Mouse (Mus musculus): Measurements from ENCODE around the gene Cs. TPM values are rescaled to one million over a fixed set of nuclear protein-coding genes. Genes with fewer than 3 reads are reported as not detected.

Gene Cs
- total RNA-seq, 2 experiments from 2014 or later = 586 to 610 TPM

DNA sequence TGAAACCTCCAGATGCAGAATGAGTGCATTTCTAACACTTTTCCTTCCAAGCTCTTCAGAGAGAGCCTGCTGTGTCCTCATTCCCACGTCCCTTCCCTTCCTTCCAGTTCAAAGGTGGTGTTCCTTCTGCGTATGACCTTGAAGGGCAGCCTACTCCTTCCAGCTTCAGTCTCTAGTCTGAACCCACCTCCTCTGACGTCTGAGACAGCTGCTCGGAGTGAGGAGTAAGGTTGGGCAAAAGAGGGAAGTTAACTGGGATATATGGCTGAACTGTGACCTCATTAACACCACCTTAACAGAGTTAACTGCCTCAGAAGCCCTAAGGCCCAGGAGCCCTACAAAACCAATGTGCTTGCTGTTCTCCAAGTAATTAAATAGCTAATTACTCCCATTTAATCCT, 33.1 kb downstream of the Cs start:
- intact Hi-C loops (cut with DNase I) = no loop called here
- DNase-seq = no peak

DNA sequence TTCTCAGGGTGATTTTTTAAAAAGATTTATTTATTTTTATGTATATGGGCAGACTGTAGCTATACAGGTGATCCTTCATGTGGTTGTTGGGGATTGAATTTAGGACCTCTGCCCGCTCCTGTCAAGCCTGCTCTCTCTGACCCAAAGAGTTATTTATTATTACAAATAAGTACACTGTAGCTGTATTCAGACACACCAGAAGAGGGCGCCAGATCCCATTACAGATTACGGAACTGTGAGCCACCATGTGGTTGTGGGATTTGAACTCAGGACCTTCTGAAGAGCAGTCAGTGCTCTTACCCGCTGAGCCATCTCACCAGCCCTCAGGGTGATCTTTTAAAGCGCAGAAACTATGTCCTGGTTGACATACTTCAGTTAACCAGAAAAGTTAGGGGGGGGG, 34.6 kb downstream of the Cs start:
- intact Hi-C loops (cut with DNase I) = no loop called here

DNA sequence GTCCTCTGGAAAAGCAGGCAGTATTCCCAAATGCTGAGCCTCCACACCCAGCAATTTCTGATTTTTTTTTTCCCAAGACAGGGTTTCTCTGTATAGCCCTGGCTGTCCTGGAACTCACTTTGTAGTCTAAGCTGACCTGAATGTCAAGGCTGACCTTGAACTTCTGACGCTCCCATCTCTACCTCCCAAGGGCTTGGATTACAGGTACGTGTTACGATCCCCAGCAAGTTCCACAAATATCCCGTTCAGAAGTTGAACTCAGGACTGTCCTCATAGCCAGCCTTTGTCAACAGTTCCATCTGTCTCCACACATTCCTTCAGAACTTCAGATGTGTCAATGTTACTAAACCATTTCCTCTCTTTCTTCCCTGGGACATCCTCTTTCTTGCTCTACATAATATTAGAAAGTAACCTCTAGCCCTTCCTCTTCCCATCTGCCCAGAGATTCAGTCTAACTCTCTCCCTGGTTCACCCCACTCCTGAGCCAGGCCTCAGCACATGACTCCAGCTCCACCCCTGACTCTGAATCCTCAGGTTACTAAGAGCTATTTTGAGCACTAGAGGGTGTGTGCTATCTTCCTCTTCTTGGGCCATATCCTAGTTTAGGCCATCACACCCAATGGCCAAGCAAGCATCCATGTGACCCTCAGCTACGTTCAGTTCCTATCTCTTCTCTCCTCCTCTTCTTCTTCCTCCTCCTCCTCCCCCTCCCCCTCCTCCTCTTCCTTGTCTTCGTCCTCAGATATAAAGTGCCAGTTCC, 35.6 kb downstream of the Cs start:
- DNase-seq = no peak

More for the DNA sequence above, 34.6 kb downstream of the Cs start:
- DNase-seq = no peak

DNA sequence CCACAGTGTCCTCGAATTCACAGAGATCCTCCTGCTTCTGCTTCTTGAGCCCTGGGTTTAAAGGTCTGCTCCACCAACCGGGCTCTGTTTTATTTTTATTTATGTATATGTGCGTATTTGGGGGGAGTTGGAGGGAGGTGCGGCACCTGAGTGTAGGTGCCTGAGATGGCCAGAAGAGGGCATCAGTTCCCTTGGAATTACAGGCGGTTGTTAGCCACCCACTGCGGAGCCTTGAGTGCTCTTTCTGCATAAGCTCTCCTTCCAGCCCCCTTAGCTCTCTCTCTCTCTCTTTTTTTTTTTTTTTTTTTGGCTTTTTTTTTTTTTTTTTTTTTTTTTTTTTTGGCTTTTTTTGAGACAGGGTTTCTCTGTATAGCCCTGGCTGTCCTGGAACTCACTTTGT, 36.9 kb downstream of the Cs start:
- intact Hi-C loops (cut with DNase I) = no loop called here

More for the DNA sequence above, 35.6 kb downstream of the Cs start:
- intact Hi-C loops (cut with DNase I) = no loop called here

DNA sequence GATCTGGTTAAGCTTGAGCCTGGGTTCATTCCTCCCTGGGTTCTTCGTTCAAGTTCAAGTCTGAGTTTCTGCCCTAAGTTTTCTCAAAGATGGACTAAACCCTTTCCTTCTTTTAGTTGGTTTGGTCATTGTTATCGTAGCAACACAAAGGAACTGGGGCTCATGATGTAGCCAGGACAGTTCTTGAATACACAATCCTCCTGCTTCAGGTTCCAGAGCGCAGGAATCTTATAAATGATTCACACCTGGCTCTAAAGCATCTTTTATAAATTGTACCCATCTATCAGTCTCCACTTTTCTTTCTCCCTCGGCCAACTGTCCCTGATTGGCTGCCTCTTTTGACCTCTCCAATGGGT, 38.5 kb downstream of the Cs start:
- intact Hi-C loops (cut with DNase I) = loop anchor here (5.0 kb wide), 1 partner anchor 39 kb away; the partner anchor contains the start of gene Cs
- DNase-seq = no peak

More for the DNA sequence above, 36.9 kb downstream of the Cs start:
- DNase-seq = no peak

DNA sequence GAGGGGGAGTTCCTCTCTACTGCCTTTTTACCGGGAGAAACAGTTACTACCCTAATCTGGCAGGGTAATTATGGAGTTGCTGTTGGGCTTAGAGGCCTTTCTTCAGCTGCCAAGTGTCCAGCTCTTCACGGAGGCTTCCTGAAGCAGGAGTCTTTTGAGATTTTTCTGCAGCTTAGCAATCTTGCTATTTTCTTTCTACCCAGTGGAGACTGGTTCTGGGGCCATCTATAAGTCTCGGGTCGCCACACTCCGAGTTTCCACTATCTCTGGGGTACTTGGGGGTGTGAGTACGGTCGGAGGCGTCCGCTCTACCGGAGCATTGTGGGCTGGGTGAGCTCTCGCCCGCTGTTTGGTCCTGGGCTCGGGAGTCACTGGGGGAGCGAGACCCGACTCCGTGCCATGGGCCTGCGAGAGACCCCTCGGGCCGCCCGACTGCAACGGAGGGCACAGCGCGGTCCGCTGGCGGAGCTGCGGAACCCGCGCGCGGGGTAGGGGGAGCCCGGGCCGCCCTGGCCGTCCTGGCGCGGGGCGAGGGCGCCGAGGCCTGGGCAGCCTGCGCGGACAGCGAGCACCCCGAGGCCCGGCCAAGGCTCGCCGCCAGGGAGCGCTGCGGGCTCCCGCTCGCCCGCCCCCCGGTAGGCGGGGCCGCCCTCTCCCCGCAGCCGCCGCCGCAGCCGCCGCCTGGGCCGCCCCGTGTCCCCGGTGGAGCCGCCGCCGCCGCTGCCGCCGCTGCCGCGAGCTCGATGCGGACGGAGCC, 39.1 kb downstream of the Cs start, which contains the start of gene Ankrd52:
Gene Ankrd52, plus strand, starts transcription at position 661 of the 757 bp plus-strand sequence.
- intact Hi-C loops (cut with DNase I) = loop anchor here (5.0 kb wide), 1 partner anchor 39 kb away; the partner anchor contains the start of gene Cs

DNA sequence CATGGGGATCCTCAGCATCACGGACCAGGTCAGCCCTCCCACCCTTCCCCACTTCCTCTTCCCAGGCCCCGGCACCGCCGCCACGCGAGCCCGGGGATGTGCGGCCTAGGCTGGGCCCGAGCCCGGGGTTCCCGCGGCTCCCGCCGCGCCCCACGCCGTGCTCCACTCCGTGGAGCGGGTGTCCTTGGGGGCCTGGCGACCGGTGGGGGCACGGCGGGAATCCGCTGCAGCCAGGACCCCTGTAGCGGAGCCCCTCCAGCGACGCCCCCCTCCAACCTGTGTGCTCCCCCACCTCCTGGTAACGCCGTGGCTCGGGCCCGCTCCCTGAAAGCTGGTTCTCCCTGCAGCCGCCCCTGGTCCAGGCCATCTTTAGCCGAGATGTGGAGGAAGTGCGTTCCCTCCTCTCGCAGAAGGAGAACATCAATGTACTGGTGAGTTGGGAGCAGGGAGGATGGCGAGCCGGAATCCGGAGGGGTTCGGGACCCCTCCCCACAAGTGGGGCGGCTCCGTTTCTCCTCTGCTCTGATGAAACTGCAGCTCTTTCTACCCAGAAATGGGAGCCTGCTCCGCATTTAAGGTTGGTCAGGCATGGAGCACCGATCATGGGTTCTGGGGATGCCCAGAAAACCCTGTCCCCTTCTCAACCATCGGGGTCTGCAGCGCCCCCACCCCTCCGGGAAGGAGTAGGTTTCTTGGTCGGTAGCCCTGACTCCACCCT, 39.8 kb downstream of the Cs start:
- intact Hi-C loops (cut with DNase I) = loop anchor here (5.0 kb wide), 1 partner anchor 40 kb away; the partner anchor contains the start of gene Cs
- DNase-seq = peak in 1 of 2 experiments; percentile 49

More for the DNA sequence above, 39.1 kb downstream of the Cs start, which contains the start of gene Ankrd52:
- DNase-seq = peak; percentile 83 to 87

DNA sequence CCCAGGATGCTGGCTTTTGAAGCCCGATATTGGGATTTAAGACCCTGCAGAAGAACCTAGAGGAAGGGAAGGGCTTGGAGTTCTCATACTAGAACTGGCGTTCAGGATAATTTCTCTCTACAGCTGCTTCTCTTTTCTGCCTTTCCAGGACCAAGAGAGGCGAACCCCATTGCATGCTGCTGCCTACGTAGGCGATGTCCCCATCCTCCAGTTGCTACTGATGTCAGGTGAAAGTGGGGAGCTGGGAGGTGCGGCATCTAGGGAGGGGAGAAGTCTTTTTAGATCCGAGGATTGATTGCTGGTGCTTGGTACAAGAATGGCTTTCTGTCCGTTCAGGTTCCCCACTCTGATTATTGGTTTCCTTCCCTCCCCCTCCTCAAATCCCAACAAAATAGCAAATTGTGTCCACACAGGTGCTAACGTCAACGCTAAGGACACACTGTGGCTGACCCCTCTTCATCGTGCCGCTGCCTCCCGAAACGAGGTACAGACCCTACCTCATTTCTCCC, 40.5 kb downstream of the Cs start:
- DNase-seq = no peak
- intact Hi-C loops (cut with DNase I) = loop anchor here (5.0 kb wide), 1 partner anchor 41 kb away; the partner anchor contains the start of gene Cs

DNA sequence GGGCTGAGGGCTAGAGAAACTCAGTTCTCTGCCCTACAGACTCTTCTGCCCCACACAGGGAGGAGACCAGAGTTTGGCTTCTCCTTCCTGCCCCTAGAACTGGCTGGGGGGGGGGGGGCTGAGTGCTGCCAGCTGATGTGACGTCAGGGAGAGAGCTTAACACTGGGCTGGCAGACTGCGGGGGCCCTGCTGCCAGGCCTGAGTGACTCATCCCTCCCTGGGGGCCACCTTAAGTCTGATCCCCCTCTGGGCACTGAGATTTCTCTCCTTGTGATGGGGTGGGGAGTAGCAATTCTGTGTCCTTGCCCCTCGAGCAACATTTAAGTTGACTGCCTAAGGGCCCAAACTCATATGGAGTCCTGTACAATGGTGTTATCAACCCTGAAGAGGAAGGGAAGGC, 40.9 kb downstream of the Cs start:
- intact Hi-C loops (cut with DNase I) = loop anchor here (5.0 kb wide), 1 partner anchor 41 kb away; the partner anchor contains the start of gene Cs
- DNase-seq = no peak

DNA sequence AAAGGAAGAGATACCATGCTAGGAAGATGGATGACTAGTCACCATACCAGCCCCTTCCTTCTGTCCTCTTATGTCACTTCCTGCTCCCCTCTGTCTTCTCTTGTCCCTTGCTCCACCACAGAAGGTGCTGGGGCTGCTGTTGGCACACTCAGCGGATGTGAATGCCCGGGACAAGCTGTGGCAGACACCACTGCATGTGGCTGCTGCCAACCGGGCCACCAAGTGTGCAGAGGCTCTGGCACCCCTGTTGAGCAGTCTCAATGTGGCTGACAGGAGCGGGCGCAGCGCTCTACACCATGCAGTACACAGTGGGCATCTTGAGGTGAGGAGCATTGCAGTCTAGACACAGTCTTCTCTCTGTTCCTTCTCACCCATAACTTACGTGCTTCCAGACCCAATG, 41.7 kb downstream of the Cs start:
- intact Hi-C loops (cut with DNase I) = loop anchor here (5.0 kb wide), 1 partner anchor 42 kb away; the partner anchor contains the start of gene Cs
- peak in 1 of 2 experiments; percentile 29 for DNase-seq

DNA sequence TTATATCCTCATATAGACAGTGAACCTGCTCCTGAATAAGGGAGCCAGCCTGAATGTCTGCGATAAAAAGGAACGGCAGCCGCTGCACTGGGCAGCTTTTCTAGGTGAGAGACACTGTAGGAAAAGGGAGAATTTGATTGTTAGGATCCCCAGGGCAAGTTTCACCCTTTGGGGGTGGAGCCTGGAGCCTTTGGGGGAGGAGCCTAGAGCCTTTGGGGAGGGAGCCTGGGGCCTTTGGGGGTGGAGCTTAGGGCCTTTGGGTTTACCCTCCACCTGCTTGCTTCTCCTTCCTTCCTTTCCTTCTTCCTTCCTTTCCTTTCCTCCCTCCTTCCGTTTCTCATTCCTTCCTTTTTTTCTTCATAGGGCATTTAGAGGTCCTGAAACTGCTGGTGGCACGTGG, 43.0 kb downstream of the Cs start:
- intact Hi-C loops (cut with DNase I) = no loop called here
- DNase-seq = no peak

DNA sequence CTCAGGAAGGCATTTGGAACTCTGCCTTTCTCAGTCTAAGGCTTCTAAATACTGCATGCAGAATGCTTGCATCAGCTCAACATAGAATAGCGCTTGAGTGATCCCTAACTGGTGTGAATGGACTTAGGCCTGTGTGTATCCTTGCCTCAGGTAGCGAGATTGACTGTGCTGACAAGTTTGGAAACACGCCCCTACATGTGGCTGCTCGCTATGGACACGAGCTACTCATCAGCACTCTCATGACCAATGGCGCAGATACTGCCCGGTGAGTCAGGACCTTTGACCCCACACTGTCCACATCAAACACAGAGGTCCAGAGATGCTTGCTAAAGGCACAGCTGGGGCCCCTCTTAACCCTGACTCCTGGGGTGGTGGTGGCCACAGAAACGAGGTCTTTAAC, 44.9 kb downstream of the Cs start:
- intact Hi-C loops (cut with DNase I) = no loop called here

DNA sequence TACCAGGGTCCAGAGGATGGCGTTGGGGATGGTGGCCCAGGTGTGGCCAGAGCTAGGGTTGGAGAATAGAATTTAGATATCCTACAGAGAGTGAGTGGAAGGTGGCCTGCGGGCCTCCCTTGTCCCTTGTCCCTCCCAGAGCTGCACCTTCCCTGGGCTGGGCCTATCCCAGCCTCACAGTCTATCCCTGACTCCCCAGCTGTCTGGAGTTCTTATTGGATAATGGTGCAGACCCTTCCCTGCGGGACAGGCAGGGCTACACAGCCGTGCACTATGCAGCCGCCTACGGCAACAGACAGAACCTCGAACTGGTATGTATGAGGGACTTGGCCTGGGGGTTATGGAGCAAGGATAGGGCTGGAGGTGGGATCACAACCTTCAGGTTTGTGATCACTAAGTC, 48.4 kb downstream of the Cs start:
- intact Hi-C loops (cut with DNase I) = no loop called here
- DNase-seq = no peak

More for the DNA sequence above, 44.9 kb downstream of the Cs start:
- DNase-seq = no peak

DNA sequence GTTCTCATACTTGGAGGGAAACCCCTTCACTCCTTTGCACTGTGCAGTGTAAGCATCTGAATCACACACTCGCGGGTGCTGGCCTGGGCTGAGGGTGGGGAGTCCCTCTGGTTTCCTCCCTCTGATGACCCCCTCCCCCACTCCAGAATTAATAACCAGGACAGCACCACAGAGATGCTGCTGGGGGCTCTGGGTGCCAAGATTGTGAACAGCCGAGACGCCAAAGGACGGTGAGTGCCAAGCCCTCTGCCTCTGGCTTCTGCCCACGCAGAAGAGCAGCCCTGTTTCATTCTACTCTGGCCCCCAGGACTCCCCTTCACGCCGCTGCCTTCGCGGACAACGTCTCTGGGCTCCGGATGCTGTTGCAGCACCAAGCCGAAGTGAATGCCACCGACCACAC, 51.4 kb downstream of the Cs start:
- intact Hi-C loops (cut with DNase I) = no loop called here
- no peak for DNase-seq

DNA sequence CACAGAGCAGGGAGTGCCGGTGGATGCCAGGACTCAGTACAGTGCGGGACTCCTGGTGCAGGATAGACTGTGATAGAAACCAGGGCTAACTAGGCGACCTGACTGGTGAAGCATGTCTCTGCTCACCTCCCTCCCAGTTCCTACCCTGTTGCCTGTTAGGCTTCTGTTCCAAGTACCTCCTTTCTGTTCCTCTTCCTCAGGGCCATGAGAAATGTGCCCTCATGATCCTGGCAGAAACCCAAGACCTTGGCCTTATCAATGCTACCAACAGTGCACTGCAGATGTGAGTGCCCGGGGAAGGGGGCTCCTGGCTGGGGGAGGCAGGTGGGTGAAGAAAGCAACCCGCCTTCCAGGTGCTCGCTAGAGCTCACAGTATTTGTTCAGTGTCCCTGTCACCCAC, 52.0 kb downstream of the Cs start:
- DNase-seq = no peak
- intact Hi-C loops (cut with DNase I) = no loop called here

DNA sequence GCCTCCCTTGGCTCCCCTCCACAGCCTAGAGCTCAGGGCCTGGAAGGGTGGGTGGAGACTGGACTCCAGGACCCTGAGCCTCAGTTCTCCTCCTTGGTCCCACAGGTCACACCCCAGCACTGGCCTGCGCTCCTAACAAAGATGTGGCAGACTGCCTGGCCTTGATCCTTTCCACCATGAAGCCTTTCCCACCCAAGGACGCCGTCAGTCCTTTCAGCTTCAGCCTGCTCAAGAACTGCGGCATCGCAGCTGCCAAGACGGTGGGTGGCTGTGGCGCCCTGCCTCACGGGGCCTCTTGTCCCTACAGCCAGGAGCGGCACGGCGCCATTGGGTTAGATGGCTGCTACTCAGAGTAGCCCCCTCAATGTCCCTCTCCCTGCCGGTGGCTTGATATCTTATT, 52.8 kb downstream of the Cs start:
- intact Hi-C loops (cut with DNase I) = no loop called here
- DNase-seq = no peak

DNA sequence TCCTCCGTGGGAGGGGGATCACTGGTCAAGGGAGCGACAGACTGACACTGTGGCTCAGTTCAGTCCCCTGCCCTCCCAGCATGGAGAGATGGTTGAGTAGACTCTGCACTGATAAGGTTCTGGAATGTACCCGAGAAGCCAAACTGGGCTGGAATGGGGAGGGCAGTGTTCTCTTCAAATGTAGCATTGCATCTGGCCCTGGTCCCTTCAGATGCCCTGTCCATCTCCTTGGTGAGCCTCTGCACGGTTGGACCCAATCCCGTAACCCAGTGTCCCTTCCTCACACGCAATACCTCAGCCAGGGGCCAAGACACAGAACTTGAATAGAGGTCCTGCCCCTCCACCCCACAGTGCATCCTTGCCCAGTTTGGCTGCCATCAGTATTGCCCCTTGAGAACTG, 54.3 kb downstream of the Cs start:
- intact Hi-C loops (cut with DNase I) = no loop called here

DNA sequence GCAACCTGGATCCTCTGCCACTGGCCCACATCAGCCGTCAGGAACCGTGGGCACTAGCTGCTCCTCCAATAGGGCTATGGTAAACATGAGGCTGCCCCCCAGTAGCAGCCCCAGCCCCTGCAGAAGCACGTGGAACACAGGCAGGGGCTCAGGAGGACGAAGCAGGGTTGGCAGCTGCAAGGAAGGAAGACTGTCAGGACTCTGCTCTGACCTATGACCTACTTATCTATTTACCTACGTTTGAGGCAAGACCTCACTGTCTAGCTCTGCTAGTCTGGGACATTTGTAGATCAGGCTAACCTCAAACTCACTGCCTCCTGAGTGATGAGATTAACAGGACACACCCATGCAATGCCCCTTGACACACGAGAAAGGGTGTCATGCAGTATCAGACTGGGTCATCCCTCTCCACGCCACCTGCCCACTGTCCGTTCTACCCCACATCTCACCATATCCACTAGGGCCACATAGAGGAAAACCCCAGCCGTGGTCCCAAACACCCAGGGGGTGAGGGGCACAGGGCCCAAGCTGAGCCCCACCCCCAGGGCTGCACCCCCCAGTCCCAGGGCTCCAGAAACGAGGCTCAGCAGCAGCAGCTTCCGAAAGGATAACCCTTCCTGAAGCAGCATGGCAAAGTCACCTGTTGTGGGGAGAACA, 58.6 kb downstream of the Cs start:
- intact Hi-C loops (cut with DNase I) = no loop called here
- DNase-seq = no peak

More for the DNA sequence above, 54.3 kb downstream of the Cs start:
- DNase-seq = no peak

DNA sequence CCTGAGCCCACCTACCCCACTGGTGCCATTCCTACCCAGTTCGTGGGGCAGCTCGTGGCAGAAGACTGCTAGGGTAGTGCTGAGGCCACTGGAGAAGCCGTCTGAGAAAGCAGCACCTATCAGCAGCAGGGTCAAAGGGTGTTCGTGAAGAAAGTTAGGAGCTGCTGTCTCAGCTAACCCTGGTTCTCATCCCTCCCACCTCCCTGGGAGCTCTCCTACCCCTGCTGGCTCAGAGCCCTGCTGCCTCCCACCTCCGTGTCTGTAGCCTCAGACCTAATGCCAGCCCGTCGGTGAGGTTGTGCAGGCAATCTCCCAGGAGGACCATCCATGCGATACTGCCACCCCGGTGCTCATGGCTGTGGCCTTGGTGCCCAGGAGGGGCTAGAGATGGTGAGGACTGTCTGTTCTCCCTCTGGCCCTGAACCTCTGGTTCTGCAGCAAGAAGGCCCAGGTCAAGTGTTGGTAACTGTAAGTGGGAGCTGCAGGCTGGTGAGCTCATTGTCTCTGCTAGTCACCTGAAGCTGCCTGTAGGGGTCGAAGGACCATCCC, 59.3 kb downstream of the Cs start:
- intact Hi-C loops (cut with DNase I) = no loop called here
- no peak for DNase-seq

DNA sequence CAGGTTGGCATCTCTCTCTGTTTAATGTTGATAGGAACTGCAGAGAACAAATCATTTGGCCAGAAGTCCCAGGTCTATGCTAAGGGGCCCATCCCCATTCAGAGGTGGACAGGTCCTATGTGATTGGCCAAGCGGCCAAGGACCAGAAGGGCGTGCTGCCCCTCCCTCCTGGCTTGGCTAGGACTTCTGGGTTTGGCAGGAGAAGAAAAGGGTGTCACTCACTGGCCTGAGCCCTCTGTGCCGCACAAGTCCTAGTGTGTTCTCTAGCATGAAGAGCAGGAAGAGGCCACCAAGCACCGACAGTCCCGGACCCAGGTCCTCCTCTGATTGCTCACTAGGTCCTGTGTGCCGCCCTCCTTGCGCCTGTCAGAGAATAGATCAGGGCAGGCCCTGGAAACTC, 59.9 kb downstream of the Cs start:
- DNase-seq = no peak
- intact Hi-C loops (cut with DNase I) = no loop called here
